Mouse (Mus musculus) CD4-positive, CD25-positive, alpha-beta regulatory T cell (primary cell): Measurements from ENCODE around the gene Entpd7. TPM values are rescaled to one million over a fixed set of nuclear protein-coding genes. Genes with fewer than 3 reads are reported as not detected.

ENCODE experiments used
- polyA plus RNA-seq: library from polyadenylated mRNA; unstranded; fragments of 100-300 nt; shearing (Covaris generic); gene quantifications from one replicate; pipeline ENCODE4 v1.2.1, GENCODE M21; 2017

The Entpd7 gene
- polyA plus RNA-seq, result 3.8 TPM

DNA sequence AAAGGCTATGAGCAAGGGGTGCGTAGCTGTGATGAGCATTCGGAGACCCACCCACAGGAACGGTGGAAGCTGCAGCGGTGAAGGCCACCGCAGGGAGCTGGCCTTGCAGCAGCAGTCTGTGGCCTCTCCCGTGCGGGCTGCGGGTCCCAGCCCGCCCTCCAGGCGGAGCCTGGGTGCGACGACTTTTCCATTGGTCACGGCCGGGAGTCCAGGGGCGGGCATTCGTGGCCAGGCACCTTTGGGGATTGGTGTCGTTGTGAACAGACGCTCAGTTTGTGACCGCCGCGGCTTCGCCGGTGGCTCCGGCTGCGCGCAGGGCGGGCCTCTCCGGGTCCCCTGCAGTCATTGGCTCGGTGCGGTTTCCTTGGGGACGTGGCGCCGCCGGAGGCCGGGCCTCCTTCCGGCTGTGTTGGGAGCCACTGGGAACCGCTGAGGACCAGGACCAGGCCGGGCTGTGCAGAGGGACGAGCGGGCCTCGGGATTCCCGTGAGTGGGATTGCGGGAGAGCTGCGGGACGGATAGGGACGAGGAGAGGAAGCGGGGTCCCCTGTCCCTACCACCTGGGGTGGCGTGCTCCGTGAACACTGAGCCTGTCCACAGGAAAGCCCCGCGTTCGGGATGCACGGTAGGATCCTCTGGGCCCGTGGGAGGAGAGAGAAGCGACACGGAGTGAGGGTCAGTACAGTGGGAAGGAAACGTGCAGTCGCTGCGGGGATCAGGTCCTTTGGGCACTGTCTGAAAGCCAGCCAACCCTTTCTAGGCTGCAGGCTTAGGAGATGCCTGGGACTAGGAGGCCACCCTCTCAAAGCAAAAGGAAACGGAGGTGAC lies at the start of gene Entpd7:
TSS of gene Entpd7 (plus strand) at position 254 of the 828 bp plus-strand sequence.

DNA sequence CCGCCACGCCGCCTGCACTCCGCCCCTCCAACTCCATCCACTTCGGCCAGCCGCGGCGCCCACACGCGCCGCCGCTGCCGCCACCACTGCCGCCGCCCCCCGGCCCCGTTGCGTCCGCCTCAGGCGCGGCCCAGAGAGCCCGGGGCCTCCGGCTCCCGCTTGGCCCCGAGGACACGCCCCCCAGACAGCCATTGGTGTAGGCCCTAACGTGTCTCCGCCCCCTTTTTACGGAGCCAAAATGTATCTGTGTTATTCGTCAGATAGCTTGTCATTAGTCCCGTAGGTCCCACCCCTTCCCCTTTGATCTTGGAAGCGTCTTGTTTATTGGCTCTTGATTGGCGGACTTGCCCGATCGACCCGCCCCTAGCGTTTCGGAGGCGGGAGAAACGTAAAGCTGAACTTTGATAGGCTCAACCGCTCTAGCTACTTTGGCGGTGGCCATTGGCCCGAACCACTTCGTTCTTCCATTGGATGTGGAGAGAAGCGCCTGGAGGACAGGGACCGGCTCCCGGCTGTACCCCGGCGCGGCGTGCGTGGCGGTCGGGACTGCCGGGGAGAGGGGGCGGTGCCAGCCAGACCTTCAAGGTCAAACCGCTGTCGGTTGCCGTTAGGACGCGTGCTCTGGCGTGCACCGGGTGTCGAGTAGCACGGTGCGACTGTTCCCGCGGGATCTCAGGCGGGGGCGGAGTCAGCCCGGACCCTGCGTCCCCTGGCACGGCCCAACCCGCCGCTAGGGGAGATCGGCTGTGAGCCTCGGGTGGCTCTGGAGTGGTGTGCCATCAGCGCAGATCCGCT lies 14.5 kb upstream of the Entpd7 start, which contains the start of gene Slc25a28:
TSS of gene Slc25a28 (minus strand) at position 152 of the 795 bp plus-strand sequence.

GRCm38 (mm10) chr19:43752489-43753225 lies 63.2 kb downstream of the Entpd7 start, which contains the start of the genes Cutc and Cox15:
Cutc (plus strand) TSS chr19:43752996.
Cox15 (minus strand) TSS chr19:43753000.

DNA sequence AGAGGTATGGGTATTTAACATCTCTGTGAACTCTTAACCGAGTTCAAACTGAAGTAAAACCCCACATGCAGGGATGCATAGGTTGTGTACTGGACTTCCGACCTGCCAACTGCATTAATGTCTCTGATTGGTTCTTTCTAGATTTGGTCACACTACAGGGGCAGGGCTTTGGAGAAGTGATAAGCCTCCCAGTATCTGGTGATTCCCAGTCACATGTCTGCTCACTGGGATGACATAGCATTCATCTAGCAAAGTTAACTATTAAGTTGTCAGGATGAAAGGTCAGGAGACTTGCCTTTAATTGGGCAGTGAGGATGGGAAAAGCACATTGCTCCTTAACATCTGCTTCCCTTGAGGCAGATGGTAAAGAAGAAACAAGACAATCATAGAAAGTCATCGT lies 92.5 kb downstream of the Entpd7 start, which contains the start of gene Abcc2:
TSS of gene Abcc2 (plus strand) at position 213 of the 400 bp plus-strand sequence.

Other genes with a start within 250 kb of the Entpd7 start
- gene Cnnm1, start 249.2 kb upstream of the Entpd7 start, polyA plus RNA-seq, result not detected
- 38.2 TPM for gene Got1, start 165.1 kb upstream of the Entpd7 start, polyA plus RNA-seq
- 0.11 TPM for gene Nkx2-3, start 77.3 kb upstream of the Entpd7 start, polyA plus RNA-seq
- gene Slc25a28, start 14.8 kb upstream of the Entpd7 start, polyA plus RNA-seq, result 34.9 TPM
- 16.9 TPM for gene Cutc, start 63.3 kb downstream of the Entpd7 start, polyA plus RNA-seq
- gene Cox15, start 63.3 kb downstream of the Entpd7 start, polyA plus RNA-seq, result 31.5 TPM
- gene Abcc2, start 92.5 kb downstream of the Entpd7 start, polyA plus RNA-seq, result 0.07 TPM